Mouse (Mus musculus) frontal cortex, postnatal 36 days (tissue): ENCODE results near the gene Mta1.

Source experiments
- DNase-seq, 2 experiments: peaks; one replicate each; pipeline ENCODE4 v3.0.0; 2022; ENCODE audit warnings: low spot score in 2 of 2

The Mta1 gene

GRCm38 (mm10) chr12:113098530-113099151 lies 563 bp downstream of the Mta1 start:
- DNase-seq = no peak

DNA sequence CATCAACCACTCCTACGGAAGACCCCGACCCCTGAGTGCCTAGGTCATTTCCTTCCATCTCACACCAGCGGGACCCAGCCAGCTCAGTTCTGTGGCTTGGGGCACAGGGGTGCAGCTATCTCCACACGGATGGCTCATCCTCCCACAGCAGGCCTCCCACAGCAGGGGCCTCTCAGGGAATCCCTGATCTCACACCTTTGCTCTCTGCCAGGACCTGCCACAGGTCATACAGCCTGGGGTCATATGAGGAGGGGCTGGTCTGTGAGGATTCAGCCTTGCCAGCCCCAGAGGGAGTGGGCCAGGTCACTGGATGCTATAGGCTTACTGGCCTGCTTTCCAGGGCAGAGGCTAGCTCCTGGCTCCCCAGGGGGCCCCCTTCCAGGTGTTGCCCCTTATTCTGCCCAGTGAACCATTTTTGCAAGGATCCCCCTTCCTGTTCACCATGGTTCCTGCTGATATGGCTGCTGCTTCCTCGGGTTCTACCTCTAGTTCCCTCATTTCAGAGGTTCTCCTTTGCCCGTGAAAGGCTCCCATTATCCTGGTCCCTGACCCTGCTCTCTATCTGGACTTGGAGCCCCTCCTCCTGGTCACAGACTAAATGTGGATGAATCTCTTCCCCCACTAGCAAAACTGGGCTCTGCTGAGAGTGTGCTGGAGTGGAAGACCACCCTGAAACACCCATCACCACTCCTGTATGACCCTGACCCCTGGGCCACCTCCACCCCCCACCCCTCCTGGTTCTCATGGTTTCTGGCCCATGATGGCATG lies 1.6 kb downstream of the Mta1 start:
- DNase-seq = no peak

DNA sequence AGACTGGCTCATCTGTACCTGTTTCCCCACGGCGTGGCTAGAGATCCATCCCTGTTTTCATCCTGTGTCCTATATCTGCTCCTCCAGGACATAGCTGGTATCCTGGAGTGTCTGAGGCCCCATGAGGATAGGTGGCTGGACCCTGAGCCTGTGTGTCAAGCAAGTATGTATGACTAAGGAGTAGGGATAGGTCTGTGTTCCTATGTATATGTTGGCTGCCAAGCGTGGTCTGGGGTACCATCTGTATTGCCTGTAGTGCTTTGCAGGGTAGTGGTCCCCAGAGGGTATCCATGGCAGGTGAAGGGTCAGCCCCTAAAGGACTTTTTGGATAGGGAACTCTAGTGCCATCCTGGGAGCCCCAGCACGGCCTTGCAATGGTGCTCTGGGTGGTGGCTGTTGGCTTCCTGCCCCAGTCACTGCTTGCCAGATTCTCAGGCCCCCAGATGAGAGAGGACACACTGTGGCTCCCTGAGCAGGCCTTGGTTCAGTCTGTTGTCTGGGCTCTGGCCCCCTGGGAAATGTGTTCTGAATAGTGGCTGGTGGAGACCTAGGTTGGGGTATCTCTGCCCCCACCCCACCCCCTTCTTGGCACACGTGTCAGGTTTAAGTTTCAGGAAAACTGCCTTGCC lies 2.5 kb downstream of the Mta1 start:
- DNase-seq = no peak

DNA sequence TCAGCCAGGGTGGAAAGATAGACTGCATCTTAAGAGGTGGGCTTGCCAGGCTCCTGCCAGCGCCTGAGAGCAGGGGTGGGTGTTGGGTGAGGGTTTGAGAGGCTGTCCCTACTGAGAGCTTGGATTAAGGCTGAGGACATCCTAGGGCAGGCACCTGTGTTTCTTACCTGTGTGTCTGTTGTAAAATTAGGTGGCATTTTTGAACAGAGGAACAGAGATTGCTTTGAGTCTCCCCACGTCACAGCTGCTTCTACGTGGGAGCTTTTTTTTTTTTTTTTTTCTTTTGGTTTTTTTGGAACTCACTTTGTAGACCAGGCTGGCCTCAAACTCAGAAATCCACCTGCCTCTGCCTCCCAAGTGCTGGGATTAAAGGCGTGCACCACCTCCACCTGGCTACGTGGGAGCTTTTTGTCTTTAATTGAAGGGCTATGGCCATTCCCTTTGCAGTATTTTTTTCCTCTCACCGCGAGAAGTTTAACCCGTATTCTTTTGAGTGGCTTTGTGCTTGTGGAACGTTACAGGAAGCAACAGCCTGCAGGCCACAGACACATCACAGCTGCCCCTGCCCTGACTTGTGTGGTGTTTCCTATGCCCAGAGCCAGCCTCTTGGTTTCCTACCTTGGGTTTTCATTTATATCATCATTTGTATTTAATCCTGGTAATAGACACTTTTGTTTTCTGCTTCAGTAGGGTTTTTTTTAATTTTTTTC lies 3.3 kb downstream of the Mta1 start:
- no peak for DNase-seq

- peak in 1 of 2 experiments; percentile 45 for DNase-seq
These were observed 4.4 kb downstream of the Mta1 start for GRCm38 (mm10) chr12:113102461-113102860.

- no peak for DNase-seq
These were observed 5.9 kb downstream of the Mta1 start for GRCm38 (mm10) chr12:113103846-113104451.

DNA sequence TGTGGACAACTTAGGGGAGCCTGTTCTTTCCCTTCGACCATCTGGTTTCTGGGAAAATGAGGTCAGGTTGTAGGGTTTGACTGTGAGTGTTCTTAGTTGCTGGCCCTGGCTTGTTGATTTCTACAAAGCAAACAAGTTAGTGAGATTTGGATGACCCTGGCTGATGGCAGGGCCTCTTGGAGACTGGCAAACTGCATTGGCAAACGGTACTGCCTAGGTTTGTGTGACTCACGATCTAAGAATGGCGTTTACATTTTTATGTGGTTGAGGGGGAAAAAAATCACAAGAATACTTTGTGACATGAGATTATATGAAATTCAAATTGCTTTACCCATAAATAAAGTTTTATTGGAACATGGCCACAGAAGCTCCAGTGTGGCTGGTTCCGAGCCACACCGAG lies 8.3 kb downstream of the Mta1 start:
- peak in 1 of 2 experiments; percentile 38 for DNase-seq

GRCm38 (mm10) chr12:113107431-113108124 lies 9.5 kb downstream of the Mta1 start:
- DNase-seq = no peak

- DNase-seq = no peak
These were observed 10.6 kb downstream of the Mta1 start for GRCm38 (mm10) chr12:113108528-113109283.

- DNase-seq = peak in 1 of 2 experiments; percentile 26
These were observed 11.7 kb downstream of the Mta1 start for GRCm38 (mm10) chr12:113109801-113110200.

DNA sequence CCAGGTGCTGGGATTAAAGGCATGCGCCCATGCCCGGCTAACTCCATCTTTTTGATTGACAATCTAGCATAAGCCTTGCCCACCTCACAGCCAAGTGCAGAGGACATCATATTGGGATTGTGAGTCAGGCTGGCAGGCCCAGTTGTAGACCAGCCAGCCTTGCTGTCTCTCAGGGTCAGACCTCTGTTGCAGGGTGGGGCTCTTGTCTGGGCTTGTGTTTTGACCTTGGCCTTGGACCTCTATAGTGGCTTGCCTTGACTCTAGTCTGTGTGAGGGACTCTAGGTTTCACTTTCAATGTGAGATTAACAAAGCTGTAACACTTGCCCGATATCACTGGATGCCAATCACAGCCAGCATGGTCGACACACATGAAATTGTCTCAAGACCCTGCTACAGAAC lies 16.1 kb downstream of the Mta1 start:
- DNase-seq = no peak

DNA sequence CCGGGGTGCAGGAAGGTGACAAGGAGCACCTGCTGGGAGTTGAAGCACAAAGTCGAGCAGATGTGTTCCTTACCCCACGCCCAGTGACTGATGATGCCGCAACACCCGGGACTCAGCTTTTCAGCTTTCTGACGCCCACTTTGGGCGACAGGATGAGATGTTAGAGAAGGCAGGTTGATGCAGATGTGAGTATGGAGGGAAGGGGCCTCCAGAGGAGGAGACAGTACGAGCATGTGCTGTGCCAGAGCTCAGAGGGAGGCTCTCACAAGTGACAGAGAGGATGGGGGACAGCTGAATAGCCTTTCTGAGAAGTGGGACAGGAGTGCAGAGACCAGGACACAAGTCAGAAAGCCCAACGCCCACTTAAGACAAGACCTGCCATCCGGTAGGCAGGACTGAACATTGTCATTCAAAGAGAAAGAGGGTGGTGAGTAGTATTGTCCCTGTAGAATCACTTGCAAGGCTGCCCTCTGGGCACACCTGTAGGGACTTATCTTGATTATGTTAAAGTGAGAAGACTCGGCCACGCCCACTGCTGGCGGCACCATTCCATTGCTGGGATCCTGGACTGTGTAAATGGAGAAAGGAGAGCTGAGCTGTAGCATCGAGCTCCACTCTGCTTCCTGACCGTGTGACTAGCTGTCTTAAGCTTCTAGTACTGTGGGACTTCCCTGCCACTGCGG lies 16.9 kb downstream of the Mta1 start:
- DNase-seq = no peak

- DNase-seq = peak; percentile 81 to 83
These were observed 21.7 kb downstream of the Mta1 start for GRCm38 (mm10) chr12:113119516-113120410.

GRCm38 (mm10) chr12:113124726-113125125 lies 26.6 kb downstream of the Mta1 start:
- DNase-seq = no peak

- no peak for DNase-seq
These were observed 32.7 kb downstream of the Mta1 start for GRCm38 (mm10) chr12:113130732-113131131.

GRCm38 (mm10) chr12:113131601-113132000 lies 33.5 kb downstream of the Mta1 start:
- no peak for DNase-seq

DNA sequence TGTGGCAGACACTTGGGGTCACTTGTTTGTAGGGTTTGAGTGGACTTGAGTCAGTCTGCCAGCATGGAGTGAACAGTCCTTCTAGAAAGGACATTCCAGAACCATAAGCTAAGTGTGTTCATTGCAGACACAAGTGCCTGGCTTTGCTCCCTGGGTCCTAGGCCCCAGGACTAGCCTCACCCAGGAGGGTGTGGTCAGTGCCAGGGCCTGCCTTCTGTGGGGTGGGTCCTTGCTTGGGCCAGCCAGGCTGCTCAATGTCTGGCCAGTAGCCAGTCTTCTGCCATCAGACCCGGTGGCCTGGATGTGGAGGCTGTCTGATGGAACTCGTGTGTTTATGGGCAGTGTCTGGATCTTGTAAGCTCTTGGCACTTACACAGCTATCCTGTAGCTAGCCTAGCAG lies 34.5 kb downstream of the Mta1 start:
- DNase-seq = no peak

DNA sequence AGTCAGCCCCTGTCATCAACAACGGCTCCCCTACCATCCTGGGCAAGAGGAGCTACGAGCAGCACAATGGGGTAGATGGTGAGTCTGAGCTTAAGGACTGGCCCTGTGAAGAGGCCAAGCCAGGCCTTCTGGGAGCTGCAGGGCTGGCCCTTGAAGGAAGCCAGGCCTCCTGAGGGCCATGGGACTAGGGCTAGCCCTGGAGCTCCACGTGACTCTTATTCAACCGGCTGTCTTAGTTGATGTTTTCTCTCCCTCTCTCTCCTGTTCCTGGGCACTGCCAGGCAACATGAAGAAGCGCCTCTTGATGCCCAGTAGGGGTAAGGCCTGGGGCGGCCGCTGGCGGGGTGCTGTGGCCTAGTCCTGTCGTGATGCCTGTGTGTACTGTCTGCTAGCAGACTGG lies 35.2 kb downstream of the Mta1 start:
- DNase-seq = no peak

GRCm38 (mm10) chr12:113133861-113134403 lies 35.9 kb downstream of the Mta1 start:
- DNase-seq = no peak
